Mouse (Mus musculus) skeletal muscle tissue, postnatal 0 days (tissue): Measurements from ENCODE around the gene Thra. TPM values are rescaled to one million over a fixed set of nuclear protein-coding genes. Genes with fewer than 3 reads are reported as not detected.

Experiments used
- polyA plus RNA-seq: library from polyadenylated mRNA; unstranded; fragments of >200 nt; fragmentation: Nextera tagmentation; extraction: Ambion mirVana; gene quantifications from 2 replicates; pipeline ENCODE4 v1.2.1, GENCODE M21; 2015

Gene Thra
- polyA plus RNA-seq, result 39.8 and 45.3 TPM in 2 replicates

DNA sequence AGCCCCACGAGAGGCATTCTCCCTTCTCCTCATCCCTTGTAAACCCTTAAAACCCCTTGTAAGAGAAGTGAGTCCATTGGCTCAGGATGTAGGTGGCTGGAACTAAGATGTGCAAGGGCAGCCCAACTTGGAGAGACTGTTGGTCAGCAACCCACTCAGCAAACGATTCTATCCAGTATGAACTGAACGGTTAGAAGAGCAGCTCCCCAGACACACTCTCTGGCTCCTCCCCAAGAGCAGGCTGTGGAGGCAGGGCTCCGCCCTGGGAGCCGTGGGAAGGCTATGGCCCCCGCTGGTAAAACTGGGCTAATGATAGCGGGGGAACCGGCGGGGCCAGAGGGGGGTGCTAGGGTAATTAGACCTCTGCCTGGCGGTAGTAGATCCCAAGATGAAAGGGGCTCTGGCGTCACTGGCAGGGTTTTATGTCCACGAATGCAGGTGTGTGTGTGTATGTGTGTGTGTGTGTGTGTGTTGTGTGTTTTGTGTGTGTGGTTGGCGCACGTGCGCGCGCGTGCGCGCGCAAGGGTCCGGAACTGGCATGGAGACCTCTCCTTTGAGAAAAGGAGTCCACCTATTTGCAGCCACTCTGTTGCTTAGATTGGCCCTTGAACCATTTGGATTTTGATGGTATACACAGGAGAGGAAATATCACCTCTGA is at the start of gene Thra:
Gene Thra, plus strand, starts transcription at position 246 of the 658 bp plus-strand sequence.

GRCm38 (mm10) chr11:98701213-98701670 is 39.2 kb upstream of the Thra start, which contains the start of gene Csf3:
TSS of gene Csf3 (plus strand) at chr11:98701263.

DNA sequence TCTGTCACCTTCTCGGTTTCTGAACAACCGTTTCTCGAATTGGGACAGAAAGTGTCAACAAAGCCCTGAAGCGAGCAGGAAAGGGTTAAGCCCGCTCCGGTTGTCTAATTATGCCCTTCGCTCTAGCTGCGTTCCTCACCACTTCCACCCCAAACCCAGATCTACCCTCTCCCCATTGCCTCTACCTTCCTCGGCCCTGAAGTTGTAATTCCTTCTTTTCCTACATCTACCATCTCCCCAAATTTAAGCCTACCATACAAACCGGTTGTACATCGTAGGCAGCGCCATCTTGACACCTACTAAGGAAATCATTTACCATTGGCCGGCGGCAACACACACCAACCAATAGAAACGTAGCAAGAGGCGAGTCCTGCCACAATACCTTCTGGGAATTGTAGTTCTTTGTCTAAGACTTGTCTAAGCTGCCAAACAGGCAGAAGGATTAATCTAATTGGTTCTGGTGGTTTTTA is 11.3 kb upstream of the Thra start, which contains the start of gene Med24:
Gene Med24, minus strand, starts transcription at position 317 of the 470 bp plus-strand sequence.

GRCm38 (mm10) chr11:98774582-98775347 is 34.3 kb downstream of the Thra start, which contains the start of gene Nr1d1:
TSS of gene Nr1d1 (minus strand) at chr11:98775333.

GRCm38 (mm10) chr11:98795015-98795713 is 54.7 kb downstream of the Thra start, which contains the start of gene Msl1:
TSS of gene Msl1 (plus strand) at chr11:98795516.

DNA sequence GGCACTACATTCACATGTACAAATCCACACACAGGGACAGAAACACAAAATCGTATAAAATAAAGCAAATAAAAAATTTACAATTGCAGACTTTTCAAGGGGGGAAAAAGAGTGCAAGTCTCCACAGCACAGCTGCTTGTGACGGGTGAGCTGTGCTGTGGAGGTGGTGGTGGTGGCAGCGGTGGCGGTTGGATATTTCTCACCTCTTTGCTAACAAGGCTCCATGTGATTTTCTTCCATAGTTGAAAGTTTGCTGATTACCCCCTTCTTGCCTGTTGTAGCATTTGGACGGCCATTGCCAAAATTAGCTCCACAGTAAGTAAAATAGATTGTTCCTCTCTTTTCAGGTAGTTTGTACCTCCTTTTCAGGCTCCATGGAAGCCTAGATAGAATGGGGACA is 64.2 kb downstream of the Thra start, which contains the start of gene Casc3:
Gene Casc3, plus strand, starts transcription at position 301 of the 400 bp plus-strand sequence.

Other genes starting within 250 kb of the Thra start
- gene Ikzf3, start 194.6 kb upstream of the Thra start, polyA plus RNA-seq, result 0.13 and 0.28 TPM in 2 replicates
- 0.21 and 0.23 TPM in 2 replicates for gene Zpbp2, start 189.5 kb upstream of the Thra start, polyA plus RNA-seq
- gene Ormdl3, start 153.3 kb upstream of the Thra start, polyA plus RNA-seq, result 34.8 and 60.2 TPM in 2 replicates
- gene Lrrc3c, start 142.3 kb upstream of the Thra start, polyA plus RNA-seq, result not detected in 2 replicates
- gene Gm12355, start 115.0 kb upstream of the Thra start, polyA plus RNA-seq, result 0.40 TPM in 1 of 2 replicates, not detected in the other
- gene Gsdma3, start 114.3 kb upstream of the Thra start, polyA plus RNA-seq, result not detected in 2 replicates
- not detected in 2 replicates for gene Gsdma2, start 93.9 kb upstream of the Thra start, polyA plus RNA-seq
- 1.4 TPM in 1 of 2 replicates, not detected in the other for gene Gsdma, start 76.3 kb upstream of the Thra start, polyA plus RNA-seq
- gene Psmd3, start 58.1 kb upstream of the Thra start, polyA plus RNA-seq, result 148 and 160 TPM in 2 replicates
- gene Csf3, start 39.4 kb upstream of the Thra start, polyA plus RNA-seq, result not detected in 2 replicates
- 23.4 and 23.6 TPM in 2 replicates for gene Med24, start 11.2 kb upstream of the Thra start, polyA plus RNA-seq
- gene Nr1d1, start 34.7 kb downstream of the Thra start, polyA plus RNA-seq, result 12.0 and 12.5 TPM in 2 replicates
- 15.3 TPM in 2 replicates for gene Msl1, start 54.9 kb downstream of the Thra start, polyA plus RNA-seq
- gene Casc3, start 64.3 kb downstream of the Thra start, polyA plus RNA-seq, result 14.2 and 15.4 TPM in 2 replicates
- 1.3 and 1.8 TPM in 2 replicates for gene Rapgefl1, start 96.1 kb downstream of the Thra start, polyA plus RNA-seq
- 1.0 and 1.4 TPM in 2 replicates for gene Wipf2, start 123.0 kb downstream of the Thra start, polyA plus RNA-seq
- 2.6 and 4.5 TPM in 2 replicates for gene Cdc6, start 167.2 kb downstream of the Thra start, polyA plus RNA-seq
- gene Rara, start 187.2 kb downstream of the Thra start, polyA plus RNA-seq, result 23.7 and 26.3 TPM in 2 replicates
- gene Gjd3, start 242.4 kb downstream of the Thra start, polyA plus RNA-seq, result 0.65 and 0.69 TPM in 2 replicates